Mouse (Mus musculus) cerebellum, adult 11 months (tissue): Measurements from ENCODE around the gene Dusp6.
"Not testable (repeated sequence)": the region's sequence is repeated elsewhere in the genome, so short reads cannot be mapped to it uniquely, and the experiment has no call there.

ENCODE experiments used
- DNase-seq: peaks from one replicate; pipeline ENCODE4 v3.0.0; 2022

Gene Dusp6

DNA sequence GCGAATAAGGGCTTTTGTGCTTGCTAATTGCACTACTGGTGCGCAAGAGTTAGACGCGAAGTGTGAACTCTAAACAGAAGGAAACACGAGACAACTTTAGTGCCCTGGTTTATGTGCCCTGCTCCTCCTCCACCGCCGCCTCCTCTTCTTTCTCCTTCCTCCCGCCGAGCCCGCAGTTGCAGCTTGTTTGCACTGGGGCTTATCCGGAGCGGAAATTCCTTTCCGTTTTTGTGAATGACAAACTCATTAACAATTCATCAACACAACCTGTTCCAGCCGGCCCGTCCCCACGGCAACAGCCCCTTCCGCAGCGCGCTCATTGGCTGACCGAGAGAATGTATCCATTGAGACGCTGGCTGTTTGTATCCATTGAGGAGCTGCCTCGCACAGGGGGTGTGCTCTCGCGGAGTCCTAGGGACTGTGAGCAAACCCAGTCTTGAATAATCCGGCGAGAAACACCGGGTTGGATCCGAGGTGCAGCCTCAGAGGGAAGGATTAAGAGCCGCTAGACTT, at the start of gene Dusp6:
TSS of gene Dusp6 (plus strand) at position 365 of the 513 bp plus-strand sequence.
- DNase-seq, result peak; percentile 74

DNA sequence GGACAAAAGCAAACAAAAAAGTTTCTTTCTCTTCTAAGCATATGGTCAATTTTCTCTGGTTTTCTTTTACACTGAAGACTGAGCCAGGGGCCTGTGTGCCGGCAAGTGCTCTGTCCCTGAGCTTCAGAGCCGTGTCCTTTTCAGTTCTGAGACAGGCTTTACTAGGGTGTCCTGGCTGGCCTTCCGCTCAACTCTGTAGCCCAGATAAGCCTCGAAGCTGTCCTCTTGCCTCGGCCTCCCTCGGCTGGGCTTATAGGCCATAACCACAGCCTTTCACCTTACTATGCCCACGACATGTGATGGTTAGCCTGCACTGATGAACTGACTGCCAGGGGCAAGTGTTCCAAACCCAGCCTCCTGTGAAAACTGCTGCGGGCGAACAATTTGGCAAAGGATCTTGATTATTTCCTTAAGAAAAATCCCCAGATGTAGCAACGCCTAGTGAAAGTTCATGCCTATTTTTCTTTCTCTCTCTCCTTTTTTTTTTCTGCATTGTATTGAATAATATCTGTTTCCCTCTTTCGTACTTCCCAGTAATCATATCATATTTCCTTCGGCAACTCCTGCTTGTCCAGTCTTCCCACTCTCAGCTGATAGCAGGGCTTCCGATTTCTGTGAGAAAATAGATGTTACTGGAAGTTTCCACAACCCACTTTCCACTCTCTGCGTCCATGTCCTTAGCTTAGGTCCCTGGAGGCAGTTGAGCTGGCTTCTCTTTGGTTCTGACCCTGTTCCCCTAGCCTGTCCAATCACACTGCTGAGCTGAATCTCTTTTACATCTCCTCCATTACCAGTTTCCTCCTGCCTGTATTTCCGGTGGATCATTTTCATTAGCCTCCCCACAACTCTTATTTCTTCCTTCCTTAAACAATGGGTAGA, 48.4 kb upstream of the Dusp6 start:
- DNase-seq, result no peak

DNA sequence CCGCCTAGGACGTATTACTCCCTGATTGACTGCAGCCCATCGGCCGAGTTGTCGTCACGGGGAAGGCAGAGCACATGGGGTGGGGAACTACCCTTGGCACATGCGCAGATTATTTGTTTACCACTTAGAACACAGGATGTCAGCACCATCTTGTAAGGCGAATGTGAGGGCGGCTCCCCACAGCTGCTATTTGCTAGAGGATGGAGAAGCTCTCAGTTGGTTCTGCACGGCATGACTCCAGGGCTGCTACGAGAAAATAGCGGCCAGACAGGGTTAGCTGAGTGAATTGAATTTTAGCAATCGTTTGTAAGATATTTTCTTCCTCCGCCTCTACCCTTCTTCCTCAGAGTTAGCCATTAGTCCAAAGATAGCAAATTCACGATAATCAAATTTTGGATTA, 46.5 kb upstream of the Dusp6 start:
- DNase-seq, result not testable (repeated sequence)

DNA sequence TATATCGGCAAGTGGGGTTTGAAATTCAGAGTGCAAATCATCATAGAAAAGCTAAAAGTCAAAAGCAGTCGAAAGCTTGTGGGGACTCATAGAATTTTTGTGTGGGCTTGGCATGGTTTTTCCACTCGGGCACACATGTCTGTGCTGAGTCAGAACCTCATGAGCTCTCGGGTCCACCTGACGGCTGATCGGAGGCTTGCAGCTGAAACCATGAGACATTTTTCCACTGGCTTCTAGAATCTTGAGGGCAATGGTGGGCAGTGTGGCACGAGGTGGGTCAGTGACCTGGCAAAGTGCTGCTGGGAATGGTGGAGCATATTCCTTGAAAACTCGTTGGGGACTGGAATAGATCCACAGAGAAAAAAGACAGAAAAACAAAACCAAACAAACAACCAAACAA, 41.5 kb upstream of the Dusp6 start:
- no peak for DNase-seq

DNA sequence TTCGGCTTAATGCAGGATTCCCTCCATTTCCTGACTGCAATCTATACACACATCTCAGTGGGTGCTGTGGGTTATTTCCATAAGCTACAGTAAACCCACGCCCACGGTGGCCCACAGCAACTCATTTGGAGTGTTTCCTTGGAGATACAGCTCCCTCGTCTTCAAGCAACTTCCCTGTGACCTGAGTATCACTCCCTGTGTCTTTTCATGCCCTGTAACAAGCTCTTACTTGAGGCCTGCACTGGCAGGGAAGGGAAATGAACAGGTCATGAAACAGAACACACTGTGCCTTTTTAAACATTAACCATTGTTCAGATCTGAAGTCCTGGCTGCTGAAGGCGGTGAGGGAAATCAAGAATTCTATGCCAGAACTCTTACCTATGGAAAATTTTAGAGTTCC, 40.3 kb upstream of the Dusp6 start:
- no peak for DNase-seq

DNA sequence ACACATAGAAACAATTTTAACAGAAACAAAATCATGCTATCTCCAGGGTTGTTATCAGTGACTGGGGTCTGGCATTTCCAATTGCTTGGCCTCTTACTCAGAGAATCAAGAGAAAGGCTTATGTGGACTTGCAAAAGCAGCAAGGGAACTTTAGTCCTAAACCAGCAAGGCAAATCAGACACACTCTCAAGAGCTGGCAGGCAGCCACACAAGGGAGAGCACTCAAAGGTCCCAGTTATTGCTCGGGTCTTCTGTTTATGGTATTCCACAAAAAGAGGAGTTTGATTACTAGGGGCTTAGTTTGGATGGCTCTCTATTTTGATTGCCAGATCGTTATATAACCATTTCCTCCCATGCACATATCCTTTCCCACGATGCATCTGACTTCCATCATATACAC, 38.8 kb upstream of the Dusp6 start:
- DNase-seq, result no peak

DNA sequence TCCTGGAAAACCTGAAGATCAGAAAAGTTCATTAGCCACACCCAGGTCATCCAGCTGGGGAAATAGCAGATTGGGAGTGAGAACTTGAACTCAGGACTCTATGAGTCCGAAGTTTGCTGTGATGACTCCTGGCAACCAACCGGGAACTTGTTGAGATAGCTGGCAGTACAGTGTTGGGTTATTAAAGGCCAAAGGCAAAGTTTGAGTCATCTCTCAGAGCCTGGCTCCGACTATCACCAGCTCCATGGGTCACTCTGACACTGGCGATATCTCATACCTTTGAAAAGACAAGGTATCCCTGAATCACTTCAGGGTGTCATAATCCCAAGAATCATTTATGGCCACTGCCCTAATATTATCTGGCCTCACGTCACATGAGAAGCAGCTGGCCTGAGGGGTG, 36.2 kb upstream of the Dusp6 start:
- DNase-seq, result no peak

DNA sequence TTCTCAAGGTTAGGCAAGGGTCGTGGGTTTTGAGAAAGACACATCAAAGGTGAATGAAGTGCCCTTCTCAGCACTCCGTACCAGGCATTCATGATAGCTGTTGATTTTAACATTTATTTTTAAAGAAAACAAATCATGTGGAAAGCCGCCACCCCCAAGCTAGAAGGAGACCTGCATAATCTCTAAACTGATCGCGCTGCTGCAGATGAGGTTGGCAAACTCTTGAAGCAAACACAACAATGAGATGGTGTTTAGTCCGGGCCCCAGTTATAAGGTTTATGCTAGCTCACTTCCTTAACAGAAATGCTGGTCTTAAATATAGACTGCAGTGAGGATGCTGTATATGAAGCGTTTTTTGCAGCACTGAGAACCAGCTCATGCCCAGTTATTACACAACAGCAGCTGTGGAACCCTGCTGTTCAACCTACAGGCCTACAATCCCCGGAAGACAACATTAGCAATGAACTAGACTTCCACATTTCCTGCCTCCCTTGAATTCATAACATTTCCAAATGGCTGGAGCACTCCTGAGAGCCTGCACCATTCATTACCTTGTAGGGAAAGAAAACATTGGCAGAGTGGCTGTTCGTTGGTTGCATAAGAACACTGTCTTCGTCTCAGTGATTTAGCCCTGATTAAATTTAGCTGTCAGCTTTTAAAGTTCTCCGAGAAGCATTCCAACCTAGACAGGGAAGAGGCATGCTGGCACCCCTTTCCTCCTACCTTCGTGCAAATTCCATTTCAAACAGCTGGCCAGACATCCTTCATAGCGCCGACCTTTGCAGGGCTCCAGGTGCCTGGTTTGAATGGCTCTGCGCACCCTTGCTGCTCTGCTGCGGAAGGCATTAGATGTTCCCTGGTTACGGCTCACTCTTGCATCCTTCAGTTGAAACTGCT, 34.8 kb upstream of the Dusp6 start:
- DNase-seq, result no peak

DNA sequence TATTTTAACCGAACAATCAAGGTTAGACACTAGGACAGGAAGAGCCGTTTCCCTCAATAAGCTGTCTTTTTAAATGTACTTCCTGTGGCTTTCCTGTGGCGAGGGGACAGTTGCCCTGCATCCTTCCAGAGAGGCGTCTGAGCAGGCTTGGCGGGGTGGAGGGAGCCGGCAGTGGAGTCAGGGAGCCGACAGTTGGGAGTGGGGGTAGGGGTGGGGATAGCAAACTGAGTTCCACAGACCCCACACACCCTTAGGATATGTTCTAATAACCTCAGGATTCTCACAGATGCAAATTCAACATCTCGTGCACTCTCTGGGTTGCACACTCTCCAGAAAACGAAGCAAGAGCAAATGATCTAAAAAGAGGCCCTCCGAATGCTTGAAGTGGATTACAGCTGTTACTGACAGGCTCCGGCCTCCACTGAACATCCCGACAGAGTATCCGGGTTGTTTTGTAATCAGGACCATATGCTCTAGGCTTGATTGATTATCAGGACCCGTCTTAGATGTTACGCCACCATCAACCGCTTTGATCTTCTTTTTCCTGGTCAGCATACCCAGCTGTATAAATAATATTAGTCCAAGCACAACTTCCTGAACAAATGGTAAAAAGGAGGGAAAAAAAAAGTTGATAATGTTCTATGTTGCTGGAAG, 33.9 kb upstream of the Dusp6 start:
- DNase-seq, result no peak

DNA sequence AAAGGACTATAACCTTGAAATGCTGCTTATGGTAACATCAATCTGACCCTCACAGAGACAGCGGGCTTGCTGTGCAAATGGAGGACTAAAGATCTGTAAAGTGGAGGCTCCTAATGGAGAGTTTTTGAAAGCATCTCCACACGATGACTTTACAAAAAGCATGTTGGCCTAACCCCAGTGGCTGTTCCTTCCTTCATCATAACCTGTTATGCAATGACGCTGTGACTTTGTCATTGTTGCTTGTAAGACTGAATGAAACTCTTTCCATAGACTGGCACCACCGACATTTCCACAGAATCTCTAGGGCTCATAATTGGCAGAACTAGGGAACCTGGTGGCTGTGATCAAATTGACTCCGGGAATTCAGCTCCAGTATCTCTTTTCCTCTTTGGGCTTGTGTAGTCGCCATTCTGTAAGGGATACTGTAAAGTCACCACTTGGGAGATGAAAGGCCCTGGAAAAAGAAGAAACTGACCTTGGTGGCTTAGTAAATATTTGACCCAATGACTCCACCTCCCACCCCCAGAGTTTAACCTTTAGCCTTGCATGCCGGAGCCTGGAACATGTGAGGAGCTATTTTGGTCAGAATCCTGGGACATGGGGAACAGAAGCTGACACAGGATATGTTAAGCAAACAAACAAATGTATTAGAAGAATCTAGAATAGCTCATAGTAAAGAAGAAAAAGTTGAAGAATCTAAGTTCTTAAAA, 30.4 kb upstream of the Dusp6 start:
- no peak for DNase-seq

DNA sequence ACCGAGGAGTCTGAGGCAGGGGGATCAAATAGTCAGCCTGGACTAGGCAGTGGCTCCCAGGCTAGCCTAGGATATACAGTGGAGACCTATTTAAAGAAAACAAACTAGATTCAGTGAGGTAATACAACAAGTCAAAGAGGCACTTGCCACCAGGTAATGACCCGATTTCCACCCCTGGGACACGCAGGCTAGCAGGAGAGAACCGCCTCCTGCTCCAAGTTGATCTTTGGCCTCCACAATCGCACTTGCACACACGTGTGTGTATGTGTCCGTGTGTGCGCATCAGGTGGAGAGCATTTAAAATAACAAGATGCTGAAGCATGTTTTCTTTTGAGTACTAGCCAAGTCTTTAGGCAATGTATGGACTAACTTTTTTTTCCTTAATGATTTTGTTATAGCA, 28.7 kb upstream of the Dusp6 start:
- DNase-seq, result no peak

DNA sequence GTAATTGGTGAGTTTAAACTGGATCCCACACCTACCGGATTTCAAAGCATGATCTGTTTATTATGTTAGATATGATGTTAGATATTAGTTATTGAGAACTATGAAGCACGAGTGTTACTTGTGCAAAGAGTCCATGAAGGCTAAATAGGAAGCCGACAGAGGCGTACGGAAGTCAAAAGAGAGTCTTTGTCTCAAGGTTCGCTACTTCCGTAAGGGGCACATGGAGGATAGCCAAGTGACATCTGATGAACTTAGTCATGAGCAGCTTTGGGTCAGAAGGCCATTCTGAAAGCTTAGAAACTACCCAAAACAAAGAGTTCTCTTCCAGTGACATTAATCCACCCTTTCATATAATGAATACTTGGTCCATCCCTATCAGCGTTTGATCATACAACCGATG, 27.9 kb upstream of the Dusp6 start:
- no peak for DNase-seq

DNA sequence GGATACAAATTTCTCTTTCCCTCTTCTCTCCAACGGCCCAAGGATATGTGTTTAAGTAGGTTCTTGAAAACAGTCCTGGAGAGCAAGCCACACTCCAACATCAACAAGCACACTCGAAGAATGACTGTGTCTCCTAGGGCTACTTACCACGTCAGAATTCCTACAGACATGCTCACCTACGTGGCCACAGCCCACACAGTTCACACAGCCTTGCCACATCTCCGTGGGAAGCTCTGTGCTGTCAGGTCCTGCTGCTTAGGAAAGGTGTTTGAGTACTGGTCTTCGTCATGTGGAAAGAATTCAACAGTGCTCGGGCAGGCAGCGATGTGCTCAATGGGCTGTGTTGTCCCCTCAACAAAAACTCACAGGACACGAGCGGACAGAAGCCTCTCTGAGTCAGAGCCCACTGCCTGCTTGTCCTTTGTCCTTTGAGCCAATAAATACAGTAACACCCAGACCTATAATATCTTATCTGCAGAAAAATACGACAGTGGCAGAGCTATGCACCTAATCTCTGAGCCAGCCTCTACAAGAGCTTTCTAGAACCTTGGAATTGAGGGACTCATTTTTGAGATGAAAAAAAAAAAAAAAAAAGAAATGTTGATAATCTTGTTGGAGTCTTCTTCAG, 25.7 kb upstream of the Dusp6 start:
- DNase-seq, result no peak

DNA sequence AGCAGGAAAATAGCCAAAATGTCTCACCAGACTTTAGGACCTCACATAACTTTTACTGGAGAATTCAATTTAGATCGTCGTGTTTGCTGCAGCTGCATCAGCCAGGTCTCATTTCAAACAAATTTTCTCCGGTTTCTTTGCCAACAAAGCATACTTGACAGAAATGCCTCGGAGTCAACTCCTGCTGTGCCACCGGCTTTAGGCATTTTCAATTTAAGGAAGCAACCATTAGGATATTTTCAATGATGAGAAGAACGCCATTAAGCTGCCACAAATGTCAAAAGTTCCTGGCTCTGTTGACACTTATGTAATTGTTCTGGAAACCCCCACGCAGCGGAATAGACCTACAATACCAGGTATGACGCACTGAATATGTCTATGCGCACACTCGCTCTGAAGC, 24.5 kb upstream of the Dusp6 start:
- DNase-seq, result no peak

DNA sequence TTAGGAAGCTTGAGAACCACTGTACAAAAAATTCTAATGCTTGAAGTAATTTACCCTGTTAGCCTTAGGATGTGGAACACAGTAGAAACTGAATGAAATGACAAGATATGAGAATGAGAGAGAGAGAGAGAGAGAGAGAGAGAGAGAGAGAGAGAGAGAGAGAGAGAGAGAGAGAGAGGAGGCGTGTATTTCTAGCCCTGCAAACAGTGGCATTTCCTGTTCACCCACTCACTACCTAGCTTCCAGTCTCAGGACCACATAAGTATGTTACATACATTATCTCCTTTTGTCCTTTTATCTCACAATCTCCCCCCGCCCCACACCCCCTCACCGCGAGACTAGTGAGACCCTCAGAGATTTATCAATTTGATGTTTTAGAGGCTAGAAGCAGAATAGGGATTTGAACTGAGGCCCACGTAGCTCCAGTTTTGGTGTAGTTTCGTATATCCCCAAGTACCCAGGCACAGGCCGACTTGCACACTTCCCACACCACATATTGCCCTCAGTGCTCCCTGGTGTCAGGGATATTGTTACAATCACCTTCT, 21.7 kb upstream of the Dusp6 start:
- no peak for DNase-seq

DNA sequence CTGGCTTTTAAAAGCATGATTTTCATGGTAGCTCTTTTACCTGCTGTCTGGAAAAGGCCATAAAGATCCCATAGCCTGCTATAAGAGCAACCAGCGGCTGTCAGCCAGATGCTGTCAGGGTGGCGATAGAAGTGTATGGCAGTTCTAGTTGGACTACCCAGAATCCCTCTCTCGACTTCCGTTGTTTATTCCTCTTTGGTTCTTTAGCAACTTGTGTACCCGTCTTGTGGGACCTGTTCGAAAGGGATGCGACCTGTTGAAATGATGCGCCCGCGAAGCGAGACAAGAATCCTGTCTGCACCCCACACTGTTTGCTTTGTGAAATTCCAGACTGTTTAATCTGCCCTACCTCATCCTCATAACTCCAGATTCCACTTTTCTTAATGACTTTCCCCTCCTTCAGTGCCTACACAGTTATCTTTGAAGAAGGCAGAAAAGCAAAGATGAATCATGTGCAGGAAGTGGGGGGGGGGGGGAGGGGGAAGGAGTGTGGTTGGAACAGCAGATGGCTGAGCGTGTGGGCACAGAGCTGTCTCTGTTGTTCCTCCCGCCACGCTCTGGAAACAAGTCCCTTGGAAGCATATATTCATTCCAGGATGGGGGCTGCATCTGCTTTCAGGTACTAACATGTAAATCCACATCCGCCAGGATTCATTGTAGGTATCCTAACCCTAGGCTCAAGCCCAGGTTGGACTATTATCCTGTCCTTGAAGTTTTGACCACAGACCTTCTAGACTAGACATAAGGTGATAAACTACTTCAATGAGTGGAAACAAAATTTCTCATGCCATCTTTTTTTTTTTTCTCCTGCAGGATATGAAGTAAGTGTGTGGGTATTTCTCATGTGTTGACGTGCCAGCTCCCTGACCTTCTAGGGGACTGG, 21.0 kb upstream of the Dusp6 start:
- no peak for DNase-seq

DNA sequence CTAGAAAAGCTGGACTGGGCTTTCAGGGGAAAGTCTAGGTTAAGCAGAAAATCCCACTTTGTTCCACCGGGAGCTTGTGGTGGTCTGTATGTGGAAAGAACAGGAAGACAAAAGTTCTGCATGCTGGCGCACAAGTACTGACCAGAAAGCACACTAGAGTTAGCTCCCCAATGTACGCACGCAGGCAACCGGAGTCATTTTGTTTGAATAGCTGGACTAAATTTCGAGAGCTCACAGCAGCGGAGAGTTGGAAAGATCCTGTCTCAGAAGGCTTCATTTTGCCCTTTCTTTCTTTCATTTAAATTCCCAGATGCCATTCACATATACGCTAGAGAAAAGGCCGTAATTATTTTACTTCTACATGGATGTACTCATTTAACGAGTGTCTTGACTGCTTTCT, 20.3 kb upstream of the Dusp6 start:
- no peak for DNase-seq

DNA sequence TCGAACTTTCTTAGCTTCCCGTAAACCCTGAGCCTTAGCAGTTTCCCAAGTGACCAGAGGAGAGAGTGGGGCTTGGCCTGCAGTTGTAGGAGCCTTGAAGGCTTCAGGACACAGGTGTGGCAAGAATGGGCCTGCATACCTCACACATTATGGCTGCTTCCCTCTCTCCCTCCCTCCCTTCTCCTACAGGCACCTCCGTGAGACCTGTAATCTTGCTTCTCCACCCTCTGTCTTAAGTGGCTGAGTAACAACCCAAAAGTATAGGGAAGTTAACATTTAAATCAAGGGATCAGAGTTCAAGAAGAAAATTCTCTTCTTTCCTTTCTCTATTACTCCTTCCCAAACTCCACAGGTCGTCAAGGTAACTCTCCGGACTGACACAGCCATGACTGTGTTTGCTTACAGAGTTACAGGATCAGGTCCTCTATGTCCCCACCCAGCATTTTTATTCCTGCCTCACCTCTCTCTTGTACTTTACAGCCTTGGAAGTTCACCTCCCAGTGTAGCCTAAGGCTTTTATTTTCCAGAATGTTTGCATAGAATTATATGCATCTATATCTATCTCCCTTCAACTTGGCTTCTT, 19.0 kb upstream of the Dusp6 start:
- DNase-seq, result no peak

DNA sequence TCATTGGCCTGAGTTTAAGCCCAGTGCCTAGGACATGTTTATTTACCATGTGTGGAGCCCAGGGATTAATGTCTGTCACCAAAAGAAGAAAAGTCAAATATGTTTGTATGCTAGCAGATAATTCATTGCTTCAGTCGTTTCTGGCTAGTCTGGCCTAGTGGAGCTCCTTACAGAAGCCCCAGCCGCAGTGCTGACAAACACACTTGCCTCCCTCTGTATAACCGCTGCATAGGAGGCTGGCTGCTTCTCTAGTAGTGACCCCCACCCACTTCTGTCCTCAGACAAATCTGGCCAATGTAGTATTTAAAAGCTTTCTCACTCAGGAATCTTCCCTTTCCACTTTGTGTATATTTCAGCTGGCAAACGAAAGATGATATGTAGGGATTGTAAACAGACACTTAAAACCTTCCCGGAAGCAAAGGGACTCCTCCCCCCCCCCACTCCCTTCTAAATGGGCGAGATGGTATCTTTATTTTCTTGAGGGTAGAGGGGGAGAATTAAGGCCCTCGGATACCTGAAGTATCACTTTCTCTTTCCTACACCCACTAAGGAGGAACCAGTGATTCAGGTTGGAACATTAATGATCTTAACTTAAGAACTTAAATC, 18.3 kb upstream of the Dusp6 start:
- no peak for DNase-seq
